Mouse (Mus musculus) limb, embryonic 13.5 days (tissue): ENCODE measurements at regions not wholly inside any gene's neighbourhood (a gene's known extent, or its start where the extent isn't known, plus 50 kb on each side); places are given as distances from the start of the nearest gene placed in this dataset.
"Not testable (repeated sequence)": the region's sequence is repeated elsewhere in the genome, so short reads cannot be mapped to it uniquely, and the experiment has no call there.

ENCODE experiments used
- ATAC-seq: fragments of 200-750 bp; cut with Nextera tagmentation; 2 replicates; pipeline ENCODE4 v1.8.0; 2017; ENCODE audit warnings: low read depth, moderate number of reproducible peaks, moderate TSS enrichment; ENCODE audit not compliant: low FRiP score
- H3K27ac ChIP-seq: fragments of 300-500 bp; sonication (generic); 2 replicates; pipeline ENCODE4 v1.5.1; 2015; ENCODE audit warnings: inconsistent platforms, mild to moderate bottlenecking, moderate library complexity
- H3K27me3 ChIP-seq: fragments of 300-500 bp; sonication (generic); 2 replicates; pipeline ENCODE4 v1.6.1; 2015; ENCODE audit warnings: mild to moderate bottlenecking, inconsistent platforms
- H3K36me3 ChIP-seq: fragments of 300-500 bp; sonication (generic); 2 replicates; pipeline ENCODE4 v1.6.1; 2015; ENCODE audit warnings: inconsistent platforms, mild to moderate bottlenecking, moderate library complexity
- H3K4me1 ChIP-seq: fragments of 300-500 bp; sonication (generic); 2 replicates; pipeline ENCODE4 v1.6.1; 2015; ENCODE audit warnings: inconsistent platforms
- H3K4me2 ChIP-seq: fragments of 300-500 bp; sonication (generic); replicated peaks from 2 replicates; pipeline ENCODE4 v1.6.1; 2015; ENCODE audit warnings: inconsistent platforms, mild to moderate bottlenecking, moderate library complexity
- H3K4me3 ChIP-seq: fragments of 300-500 bp; sonication (generic); 2 replicates; pipeline ENCODE4 v1.5.1; 2015; ENCODE audit warnings: moderate library complexity, mild to moderate bottlenecking, inconsistent platforms
- H3K9ac ChIP-seq: fragments of 300-500 bp; sonication (generic); 2 replicates; pipeline ENCODE4 v1.6.1; 2015; ENCODE audit warnings: mild to moderate bottlenecking, inconsistent platforms
- H3K9me3 ChIP-seq: fragments of 300-500 bp; sonication (generic); 2 replicates; pipeline ENCODE4 v1.6.1; 2016; ENCODE audit warnings: inconsistent platforms
- WGBS: fragments of 180-500 bp; shearing (Covaris S2); methylation state at CpG from one replicate; pipeline ENCODE4 v1.1.7; 2015; 5-methylcytosine and 5-hydroxymethylcytosine counted together

DNA sequence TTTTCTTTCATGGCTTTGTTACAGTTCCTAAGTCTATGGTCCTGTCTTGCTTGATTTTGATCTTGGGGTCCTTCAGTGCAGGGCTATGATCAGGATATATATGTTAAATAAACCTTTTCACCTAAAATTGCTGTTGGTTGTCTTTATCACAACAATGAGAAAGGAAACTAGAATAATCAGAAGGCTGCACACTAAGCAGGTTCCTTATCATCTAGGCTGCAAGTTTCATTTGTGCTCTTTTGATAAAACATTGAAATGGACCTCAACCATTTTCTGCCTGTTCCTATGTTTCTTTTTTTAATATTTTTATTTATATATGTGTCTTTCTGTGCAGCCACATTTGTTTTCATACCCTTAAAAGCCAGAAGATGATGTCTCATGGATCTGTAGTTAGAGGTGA, 137.3 kb upstream of the 1700008P02Rik start:
- Histone ChIP-seq H3K9ac (no peak overlapping the region), H3K9me3 (no peaks in the 10 kb centered on the region), H3K4me2 (no peak overlapping the region), H3K4me1 (no peaks in the 10 kb centered on the region), H3K27me3 (no peaks in the 10 kb centered on the region), H3K4me3 (no peak overlapping the region), H3K36me3 (no peaks in the 10 kb centered on the region), H3K27ac (no peak overlapping the region)
- no peak for ATAC-seq

DNA sequence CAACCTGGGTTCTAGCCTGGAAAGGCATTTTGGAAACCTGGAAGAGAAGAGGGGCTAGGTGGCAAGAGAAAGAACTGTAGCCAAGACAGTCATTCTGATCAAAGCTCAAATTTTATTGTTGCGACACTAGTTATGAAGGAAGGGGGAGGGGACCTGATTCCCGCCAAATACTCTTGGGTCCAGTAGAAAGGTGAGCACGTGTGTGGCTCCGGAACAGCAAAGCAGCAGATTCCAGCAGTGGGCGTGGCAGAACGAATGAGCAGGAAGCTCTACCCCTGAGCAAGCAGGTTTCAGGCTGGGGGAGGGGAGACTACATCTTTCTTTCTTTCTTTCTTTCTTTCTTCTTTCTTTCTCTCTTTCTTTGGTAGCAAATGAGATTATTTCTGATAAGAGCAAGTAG, 130.5 kb upstream of the 1700008P02Rik start:
- ATAC-seq, H3K36me3 ChIP-seq, H3K4me3 ChIP-seq, H3K27me3 ChIP-seq, H3K27ac ChIP-seq, H3K9me3 ChIP-seq, H3K4me1 ChIP-seq, H3K9ac ChIP-seq, H3K4me2 ChIP-seq: not testable (repeated sequence)
- 80% methylated on average over 6 of the region's 6 CpGs for WGBS

DNA sequence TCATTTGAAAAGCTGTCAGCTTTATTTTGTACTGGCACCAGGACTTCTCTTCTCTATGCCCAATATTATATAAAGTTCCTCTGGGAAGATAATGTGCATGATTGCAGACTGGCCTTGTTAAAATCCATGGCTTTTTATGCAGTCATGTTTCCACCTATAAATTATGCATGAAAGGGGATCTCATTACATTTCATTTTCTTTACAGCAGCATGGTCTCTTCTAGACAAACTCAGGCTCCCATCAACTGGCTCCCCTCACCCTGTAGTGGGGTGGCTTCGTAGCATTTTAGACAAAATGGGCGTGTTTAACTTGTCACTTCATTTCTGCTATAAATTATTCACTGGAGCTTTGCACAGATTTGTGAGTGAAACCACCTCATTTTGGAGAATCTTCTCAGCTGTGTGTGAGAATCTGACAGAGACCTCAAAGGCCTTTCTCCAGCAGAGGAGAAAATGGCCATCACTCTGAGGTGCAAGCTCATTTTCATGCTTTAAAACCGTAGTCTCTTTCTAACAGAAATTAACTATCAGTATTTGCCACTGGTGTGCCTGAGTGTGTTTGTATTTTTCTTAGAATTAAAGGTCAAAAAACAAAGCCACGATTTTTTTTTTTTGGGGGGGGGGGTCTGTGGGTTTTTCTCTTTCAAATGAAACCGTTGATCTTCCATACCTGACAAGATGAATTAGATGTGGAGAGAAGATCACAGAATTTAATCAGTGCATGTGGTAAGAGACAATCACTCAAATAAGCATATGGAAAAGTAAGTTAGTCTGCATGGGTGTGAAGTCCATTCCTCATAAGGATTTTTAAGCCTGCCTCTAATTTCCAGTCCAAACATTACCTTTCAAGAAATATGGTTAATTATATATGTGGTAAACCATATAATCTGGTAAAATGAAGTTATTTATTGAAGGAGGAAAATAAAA, 111.4 kb upstream of the 1700008P02Rik start:
- 59% methylated on average over 5 of the region's 5 CpGs for WGBS
- H3K27me3 ChIP-seq: no peaks in the 10 kb centered on the region
- ATAC-seq: no peak

DNA sequence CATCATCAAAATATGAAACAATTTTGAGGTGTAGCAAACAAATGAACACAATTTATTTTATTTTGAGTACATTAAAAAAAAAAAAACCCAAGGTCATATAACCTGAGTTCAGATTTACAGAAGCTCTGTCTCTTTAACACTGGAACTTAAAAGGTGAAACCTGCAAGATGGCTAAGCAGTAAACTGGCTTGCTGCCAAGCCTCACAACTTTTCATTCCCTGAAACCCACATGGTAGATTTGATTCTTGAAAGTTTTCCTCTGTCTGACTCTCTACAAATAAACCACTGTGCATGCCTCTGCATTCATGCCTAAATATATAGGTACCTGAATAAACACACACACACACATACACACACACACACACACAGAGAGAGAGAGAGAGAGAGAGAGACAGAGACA, 109.8 kb upstream of the 1700008P02Rik start:
- Histone ChIP-seq H3K4me2 (no peak overlapping the region), H3K36me3 (no peaks in the 10 kb centered on the region), H3K27ac (no peak overlapping the region), H3K4me3 (no peak overlapping the region), H3K9me3 (no peaks in the 10 kb centered on the region), H3K4me1 (peaks cover 12% of the 10 kb centered on the region; the same call in 1 of the 2 replicates), H3K9ac (no peak overlapping the region), H3K27me3 (no peaks in the 10 kb centered on the region)
- ATAC-seq: peak; percentile 24; the same call in 1 of the 2 replicates

More for the DNA sequence above, 111.4 kb upstream of the 1700008P02Rik start:
- Histone ChIP-seq H3K27ac (no peak overlapping the region), H3K4me3 (no peak overlapping the region), H3K9me3 (no peaks in the 10 kb centered on the region), H3K9ac (no peak overlapping the region), H3K4me2 (no peak overlapping the region), H3K36me3 (no peaks in the 10 kb centered on the region), H3K4me1 (peaks cover 12% of the 10 kb centered on the region; the same call in 1 of the 2 replicates)

DNA sequence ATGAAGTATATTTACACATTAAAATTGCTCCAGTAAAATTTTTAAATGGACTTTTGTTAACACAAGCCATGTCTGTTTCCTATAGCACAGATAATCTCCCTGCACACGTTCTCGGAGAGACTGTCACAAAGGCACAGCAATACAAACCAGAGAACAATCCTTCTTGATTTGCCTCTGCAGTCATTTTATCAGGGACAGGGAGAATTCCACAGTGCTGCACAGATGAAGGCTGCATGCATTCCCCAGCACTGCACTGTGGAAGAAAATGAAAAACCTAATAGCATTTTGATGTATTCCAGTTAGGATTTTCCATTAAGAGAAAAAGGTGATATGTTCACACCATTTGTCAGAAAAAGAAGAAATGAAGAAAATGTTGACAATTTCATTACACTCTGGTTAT, 63.4 kb upstream of the 1700008P02Rik start:
- 68% methylated on average over 2 of the region's 2 CpGs for WGBS
- no peaks in the 10 kb centered on the region for H3K4me1 ChIP-seq
- no peak overlapping the region for H3K4me2 ChIP-seq
- no peak overlapping the region for H3K9ac ChIP-seq
- no peaks in the 10 kb centered on the region for H3K9me3 ChIP-seq
- no peak overlapping the region for H3K27ac ChIP-seq
- ATAC-seq: no peak
- H3K36me3 ChIP-seq: no peaks in the 10 kb centered on the region
- H3K27me3 ChIP-seq: no peaks in the 10 kb centered on the region
- H3K4me3 ChIP-seq: no peak overlapping the region

DNA sequence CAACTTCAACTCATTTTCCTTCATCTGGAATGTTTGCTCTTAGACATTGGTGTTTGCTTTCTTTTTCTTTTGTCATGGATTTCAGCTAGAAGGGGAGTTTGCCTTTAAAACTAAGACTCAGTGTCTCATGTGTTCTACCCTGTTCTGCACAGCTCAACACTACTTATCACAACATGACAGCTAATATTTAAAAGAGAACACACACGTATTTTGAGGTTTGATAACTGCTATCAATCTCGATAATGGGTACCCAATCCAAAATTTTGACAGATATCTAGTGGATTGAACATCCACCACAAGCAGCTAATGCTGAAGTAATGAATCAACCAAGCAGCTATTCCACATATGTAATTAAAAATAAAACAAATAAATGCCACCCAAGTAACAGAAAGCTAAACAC, 61.2 kb upstream of the 1700008P02Rik start:
- Histone ChIP-seq H3K9me3 (no peaks in the 10 kb centered on the region), H3K4me1 (no peaks in the 10 kb centered on the region), H3K4me3 (no peak overlapping the region), H3K36me3 (no peaks in the 10 kb centered on the region), H3K9ac (no peak overlapping the region), H3K27ac (no peak overlapping the region), H3K4me2 (no peak overlapping the region), H3K27me3 (no peaks in the 10 kb centered on the region)
- no peak for ATAC-seq
- 86% methylated on average over 2 of the region's 2 CpGs for WGBS

DNA sequence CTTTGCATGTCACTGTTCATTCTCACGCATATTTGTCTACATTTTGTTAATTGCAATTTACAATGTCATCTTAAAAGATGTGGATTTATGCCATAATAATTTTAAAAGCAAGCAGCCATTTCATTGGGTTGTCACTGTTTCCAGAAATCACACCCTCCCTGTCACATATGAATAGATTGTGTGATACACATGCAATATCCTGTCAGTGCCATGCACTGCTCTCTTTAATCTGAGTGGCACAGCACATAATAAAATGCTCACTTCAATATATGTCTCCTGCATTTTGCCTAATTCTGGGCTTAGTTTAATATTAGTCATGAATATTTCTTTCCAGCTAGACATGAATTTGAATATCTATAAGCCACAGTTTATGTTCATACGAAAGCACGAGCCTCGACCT, 56.1 kb upstream of the 1700008P02Rik start:
- 79% methylated on average over 4 of the region's 4 CpGs for WGBS
- no peak overlapping the region for H3K27ac ChIP-seq

DNA sequence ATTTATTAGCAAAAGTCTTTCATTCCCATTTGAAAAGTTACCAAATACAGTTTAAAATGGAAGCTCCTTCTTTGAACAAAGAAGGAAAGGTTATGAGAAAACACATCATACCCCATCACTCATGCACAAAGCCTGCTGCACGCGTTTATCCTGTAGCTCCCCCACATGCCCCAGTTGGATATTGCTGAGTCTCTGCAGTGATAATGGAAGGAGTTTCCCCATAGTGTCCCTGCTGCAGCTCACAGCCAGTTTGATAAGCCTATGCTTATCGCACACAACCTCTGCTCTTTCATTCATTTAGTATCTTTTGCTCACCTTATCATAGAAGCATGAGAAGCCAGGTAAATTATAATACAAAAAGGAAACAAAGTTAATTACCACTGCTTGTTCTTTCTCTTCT, 55.1 kb upstream of the 1700008P02Rik start:
- WGBS: 54% methylated on average over 3 of the region's 3 CpGs
- no peak for ATAC-seq
- H3K27me3 ChIP-seq: no peaks in the 10 kb centered on the region
- H3K4me1 ChIP-seq: no peaks in the 10 kb centered on the region
- no peak overlapping the region for H3K4me3 ChIP-seq
- H3K9me3 ChIP-seq: no peaks in the 10 kb centered on the region
- no peak overlapping the region for H3K9ac ChIP-seq
- H3K36me3 ChIP-seq: no peaks in the 10 kb centered on the region
- H3K27ac ChIP-seq: no peak overlapping the region
- no peak overlapping the region for H3K4me2 ChIP-seq

More for the DNA sequence above, 56.1 kb upstream of the 1700008P02Rik start:
- no peaks in the 10 kb centered on the region for H3K9me3 ChIP-seq
- H3K4me2 ChIP-seq: no peak overlapping the region
- no peaks in the 10 kb centered on the region for H3K4me1 ChIP-seq
- H3K9ac ChIP-seq: no peak overlapping the region
- no peak for ATAC-seq
- H3K4me3 ChIP-seq: no peak overlapping the region
- no peaks in the 10 kb centered on the region for H3K36me3 ChIP-seq
- no peaks in the 10 kb centered on the region for H3K27me3 ChIP-seq
